Mouse (Mus musculus) hindbrain, embryonic 11.5 days (tissue): ENCODE results near the gene Bola2. TPM values are rescaled to one million over a fixed set of nuclear protein-coding genes. Genes with fewer than 3 reads are reported as not detected.
"Not testable (repeated sequence)": the region's sequence is repeated elsewhere in the genome, so short reads cannot be mapped to it uniquely, and the experiment has no call there.

Source experiments
- ATAC-seq: fragments of 200-750 bp; cut with Nextera tagmentation; 2 replicates; pipeline ENCODE4 v1.8.0; 2017; ENCODE audit warnings: mild to moderate bottlenecking, moderate TSS enrichment, moderate library complexity; ENCODE audit not compliant: low FRiP score
- DNase-seq: peaks from one replicate; pipeline ENCODE4 v3.0.0-alpha.2; 2015; ENCODE audit warnings: low spot score
- H3K27ac ChIP-seq: fragments of 300-500 bp; sonication (generic); 2 replicates; pipeline ENCODE4 v1.5.1; 2014; ENCODE audit warnings: mild to moderate bottlenecking, low read depth, low read length
- H3K27me3 ChIP-seq: fragments of 300-500 bp; sonication (generic); 2 replicates; pipeline ENCODE4 v1.6.1; 2014; ENCODE audit warnings: mild to moderate bottlenecking, low read length, moderate library complexity, mixed read lengths; ENCODE audit not compliant: control insufficient read depth, insufficient read depth
- H3K36me3 ChIP-seq: fragments of 300-500 bp; sonication (generic); 2 replicates; pipeline ENCODE4 v1.6.1; 2014; ENCODE audit warnings: mild to moderate bottlenecking, low read length, moderate library complexity, mixed read lengths; ENCODE audit not compliant: control insufficient read depth, insufficient read depth
- H3K4me1 ChIP-seq: fragments of 300-500 bp; sonication (generic); replicated peaks from 2 replicates; pipeline ENCODE4 v1.6.1; 2014; ENCODE audit warnings: low read length, mixed read lengths; ENCODE audit not compliant: control insufficient read depth, insufficient read depth
- H3K4me2 ChIP-seq: fragments of 300-500 bp; sonication (generic); replicated peaks from 2 replicates; pipeline ENCODE4 v1.6.1; 2014; ENCODE audit warnings: mild to moderate bottlenecking, low read depth, low read length
- H3K4me3 ChIP-seq: fragments of 300-500 bp; sonication (generic); 2 replicates; pipeline ENCODE4 v1.5.1; 2014; ENCODE audit warnings: low read depth, low read length
- H3K9ac ChIP-seq: fragments of 300-500 bp; sonication (generic); 2 replicates; pipeline ENCODE4 v1.6.1; 2014; ENCODE audit warnings: low read depth, low read length
- H3K9me3 ChIP-seq: fragments of 300-500 bp; sonication (generic); 2 replicates; pipeline ENCODE4 v1.6.1; 2016; ENCODE audit warnings: low read length; ENCODE audit not compliant: control insufficient read depth
- WGBS: fragments of 180-500 bp; shearing (Covaris S2); extraction: QIAGEN DNeasy Blood & Tissue Kit; methylation state at CpG from one replicate; pipeline ENCODE4 v1.1.7; 2014; 5-methylcytosine and 5-hydroxymethylcytosine counted together
- polyA plus RNA-seq: library from polyadenylated mRNA; unstranded; fragments of >200 nt; fragmentation: Nextera tagmentation; extraction: Ambion mirVana; gene quantifications from 2 replicates; pipeline ENCODE4 v1.2.1, GENCODE M21; 2014

The Bola2 gene
- polyA plus RNA-seq, 1 experiment from 2014 or later = 164 TPM

GRCm38 (mm10) chr7:126710266-126710665, 15.1 kb downstream of the Bola2 start:
- no peak for DNase-seq

GRCm38 (mm10) chr7:126711910-126712309, 16.7 kb downstream of the Bola2 start:
- Histone ChIP-seq H3K36me3 (no peaks in the 10 kb centered on the region), H3K9ac (no peak overlapping the region), H3K4me3 (no peak overlapping the region), H3K4me2 (no peak overlapping the region), H3K9me3 (no peaks in the 10 kb centered on the region), H3K27me3 (no peaks in the 10 kb centered on the region), H3K27ac (no peak overlapping the region), H3K4me1 (no peaks in the 10 kb centered on the region)
- no peak for DNase-seq
- no peak for ATAC-seq
- 88% methylated on average over 3 of the region's 3 CpGs for WGBS

More at GRCm38 (mm10) chr7:126710266-126710665, 15.1 kb downstream of the Bola2 start:
- no peak overlapping the region for H3K9ac ChIP-seq
- WGBS = 70% methylated on average over 3 of the region's 4 CpGs
- no peak for ATAC-seq
- no peak overlapping the region for H3K27ac ChIP-seq
- H3K9me3 ChIP-seq = no peaks in the 10 kb centered on the region
- H3K4me1 ChIP-seq = no peaks in the 10 kb centered on the region
- no peaks in the 10 kb centered on the region for H3K36me3 ChIP-seq
- H3K4me2 ChIP-seq = no peak overlapping the region
- no peaks in the 10 kb centered on the region for H3K27me3 ChIP-seq
- H3K4me3 ChIP-seq = no peak overlapping the region

- Histone ChIP-seq H3K4me3 (no peak overlapping the region), H3K9ac (no peak overlapping the region), H3K27me3 (no peaks in the 10 kb centered on the region), H3K4me1 (no peaks in the 10 kb centered on the region), H3K4me2 (no peak overlapping the region), H3K27ac (no peak overlapping the region), H3K36me3 (no peaks in the 10 kb centered on the region), H3K9me3 (no peaks in the 10 kb centered on the region)
- ATAC-seq (no peak), DNase-seq (no peak)
- 81% methylated on average over 4 of the region's 4 CpGs for WGBS
Measured at GRCm38 (mm10) chr7:126715679-126716078, 20.5 kb downstream of the Bola2 start.

- H3K27ac ChIP-seq = no peak overlapping the region
- H3K4me2 ChIP-seq = no peak overlapping the region
- H3K27me3 ChIP-seq = no peaks in the 10 kb centered on the region
- no peaks in the 10 kb centered on the region for H3K36me3 ChIP-seq
- DNase-seq = no peak
- H3K4me3 ChIP-seq = no peak overlapping the region
- WGBS = 88% methylated on average over 3 of the region's 3 CpGs
- no peaks in the 10 kb centered on the region for H3K9me3 ChIP-seq
- no peaks in the 10 kb centered on the region for H3K4me1 ChIP-seq
- no peak for ATAC-seq
- no peak overlapping the region for H3K9ac ChIP-seq
Measured at GRCm38 (mm10) chr7:126717566-126717965, 22.4 kb downstream of the Bola2 start.

GRCm38 (mm10) chr7:126718787-126719337, 23.7 kb downstream of the Bola2 start:
- no peaks in the 10 kb centered on the region for H3K4me1 ChIP-seq
- 95% methylated on average over 5 of the region's 5 CpGs for WGBS
- ATAC-seq (no peak), DNase-seq (no peak)
- no peaks in the 10 kb centered on the region for H3K27me3 ChIP-seq
- no peak overlapping the region for H3K4me2 ChIP-seq
- no peak overlapping the region for H3K9ac ChIP-seq
- H3K27ac ChIP-seq = no peak overlapping the region
- no peaks in the 10 kb centered on the region for H3K36me3 ChIP-seq
- H3K4me3 ChIP-seq = no peak overlapping the region
- H3K9me3 ChIP-seq = no peaks in the 10 kb centered on the region

- H3K27ac ChIP-seq = no peak overlapping the region
- no peak overlapping the region for H3K4me3 ChIP-seq
- H3K9ac ChIP-seq = no peak overlapping the region
- ATAC-seq (no peak), DNase-seq (no peak)
- 90% methylated on average over 13 of the region's 13 CpGs for WGBS
- no peaks in the 10 kb centered on the region for H3K36me3 ChIP-seq
- no peaks in the 10 kb centered on the region for H3K4me1 ChIP-seq
- no peak overlapping the region for H3K4me2 ChIP-seq
- H3K9me3 ChIP-seq = no peaks in the 10 kb centered on the region
- no peaks in the 10 kb centered on the region for H3K27me3 ChIP-seq
Measured at GRCm38 (mm10) chr7:126721635-126722034, 26.4 kb downstream of the Bola2 start.

- 83% methylated on average over 3 of the region's 3 CpGs for WGBS
- H3K27me3 ChIP-seq = no peaks in the 10 kb centered on the region
- no peaks in the 10 kb centered on the region for H3K36me3 ChIP-seq
- no peaks in the 10 kb centered on the region for H3K9me3 ChIP-seq
- no peaks in the 10 kb centered on the region for H3K4me1 ChIP-seq
- H3K9ac ChIP-seq = no peak overlapping the region
- no peak overlapping the region for H3K4me3 ChIP-seq
- DNase-seq (no peak), ATAC-seq (no peak)
- no peak overlapping the region for H3K4me2 ChIP-seq
- H3K27ac ChIP-seq = no peak overlapping the region
Measured at GRCm38 (mm10) chr7:126725077-126725476, 29.9 kb downstream of the Bola2 start.

- Histone ChIP-seq H3K36me3 (no peaks in the 10 kb centered on the region), H3K4me3 (no peak overlapping the region), H3K4me2 (no peak overlapping the region), H3K27ac (no peak overlapping the region), H3K4me1 (no peaks in the 10 kb centered on the region), H3K9me3 (no peaks in the 10 kb centered on the region), H3K9ac (no peak overlapping the region), H3K27me3 (no peaks in the 10 kb centered on the region)
- no peak for ATAC-seq
- DNase-seq = no peak
- 82% methylated on average over 5 of the region's 5 CpGs for WGBS
Measured at GRCm38 (mm10) chr7:126725667-126726066, 30.5 kb downstream of the Bola2 start.

- not testable (repeated sequence) for H3K27me3 ChIP-seq, H3K4me1 ChIP-seq, ATAC-seq, H3K9ac ChIP-seq, DNase-seq, H3K4me2 ChIP-seq, H3K27ac ChIP-seq, H3K9me3 ChIP-seq, H3K4me3 ChIP-seq, H3K36me3 ChIP-seq
- WGBS = 85% methylated on average over 4 of the region's 4 CpGs
Measured at GRCm38 (mm10) chr7:126730256-126730789, 35.1 kb downstream of the Bola2 start.
